Mouse (Mus musculus): ENCODE measurements at regions not wholly inside any gene's neighbourhood (a gene's known extent, or its start where the extent isn't known, plus 50 kb on each side); places are given as distances from the start of the nearest gene placed in this dataset.

DNA sequence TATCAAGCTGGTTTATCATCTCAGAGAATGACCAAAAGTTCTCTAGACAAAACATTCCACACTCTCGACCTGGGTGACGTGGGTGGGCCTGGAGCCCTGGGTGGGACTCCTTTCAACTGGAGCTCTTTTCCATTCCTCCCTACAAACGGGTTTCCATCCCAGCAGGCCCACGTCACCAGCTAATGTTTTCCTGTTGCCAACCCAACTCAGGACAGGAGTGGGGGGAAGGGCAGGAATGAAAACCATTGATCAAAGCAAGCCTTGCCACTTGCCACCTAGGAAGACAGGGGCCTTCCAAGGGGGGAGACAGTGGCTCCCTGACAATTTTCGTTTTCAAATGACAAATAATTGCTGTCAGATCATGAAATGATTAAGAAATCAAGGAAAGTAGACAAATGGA, 224.8 kb downstream of the Rplp1 start:
- Histone ChIP-seq H3K4me3 (ENCODE audit: low read depth, low read length) (no peak overlapping the region), H3K9me3 (ENCODE audit: control insufficient read depth, low read length) (no peaks in the 10 kb centered on the region), H3K4me2 (no peak overlapping the region), H3K4me1 (ENCODE audit: control insufficient read depth, insufficient read depth, low read length) (no peaks in the 10 kb centered on the region), H3K27ac (ENCODE audit: low read depth, low read length) (no peak overlapping the region), H3K27me3 (ENCODE audit: control insufficient read depth, insufficient read depth, low read length) (no peaks in the 10 kb centered on the region; the same call in 1 of the 2 replicates), H3K9ac (ENCODE audit: low read length) (no peak overlapping the region), H3K36me3 (ENCODE audit: control insufficient read depth, insufficient read depth, low read length) (no peaks in the 10 kb centered on the region)
- 42% methylated on average over 5 of the region's 5 CpGs for WGBS
- no peak for ATAC-seq (ENCODE audit: low FRiP score)
- DNase-seq (ENCODE audit: low spot score, missing footprints), result no peak

DNA sequence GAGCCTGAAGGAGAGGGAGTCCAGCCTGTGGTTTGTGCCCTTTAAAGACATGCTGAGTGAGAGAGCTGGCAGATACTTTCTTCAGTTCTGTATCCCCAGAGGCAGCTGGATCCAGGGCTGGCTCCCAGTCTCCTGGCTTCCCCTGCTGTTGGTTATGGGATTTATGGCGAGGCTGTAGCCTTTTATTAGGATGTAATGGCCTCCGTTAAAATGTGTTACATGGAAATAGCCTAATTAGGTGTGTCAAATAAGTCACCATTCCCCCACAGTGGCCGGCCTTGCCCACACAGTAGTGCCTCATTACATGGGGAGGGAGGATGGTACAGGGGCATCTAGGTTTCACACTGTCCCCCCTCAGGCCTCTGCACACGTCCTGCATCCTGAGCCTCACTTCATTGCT, 230.8 kb downstream of the Rplp1 start:
- Histone ChIP-seq H3K4me3 (ENCODE audit: low read depth, low read length) (no peak overlapping the region), H3K9me3 (ENCODE audit: control insufficient read depth, low read length) (no peaks in the 10 kb centered on the region), H3K27me3 (ENCODE audit: control insufficient read depth, insufficient read depth, low read length) (no peaks in the 10 kb centered on the region), H3K4me1 (ENCODE audit: control insufficient read depth, insufficient read depth, low read length) (0 out of 2 replicates have a peak, but pooled peaks cover 3% of the 10 kb centered on the region), H3K4me2 (no peak overlapping the region), H3K27ac (ENCODE audit: low read depth, low read length) (no peak overlapping the region), H3K36me3 (ENCODE audit: control insufficient read depth, insufficient read depth, low read length) (no peaks in the 10 kb centered on the region), H3K9ac (ENCODE audit: low read length) (no peak overlapping the region)
- DNase-seq (ENCODE audit: low spot score, missing footprints) (no peak), ATAC-seq (ENCODE audit: low FRiP score) (no peak)
- 87% methylated on average over 4 of the region's 4 CpGs for WGBS

DNA sequence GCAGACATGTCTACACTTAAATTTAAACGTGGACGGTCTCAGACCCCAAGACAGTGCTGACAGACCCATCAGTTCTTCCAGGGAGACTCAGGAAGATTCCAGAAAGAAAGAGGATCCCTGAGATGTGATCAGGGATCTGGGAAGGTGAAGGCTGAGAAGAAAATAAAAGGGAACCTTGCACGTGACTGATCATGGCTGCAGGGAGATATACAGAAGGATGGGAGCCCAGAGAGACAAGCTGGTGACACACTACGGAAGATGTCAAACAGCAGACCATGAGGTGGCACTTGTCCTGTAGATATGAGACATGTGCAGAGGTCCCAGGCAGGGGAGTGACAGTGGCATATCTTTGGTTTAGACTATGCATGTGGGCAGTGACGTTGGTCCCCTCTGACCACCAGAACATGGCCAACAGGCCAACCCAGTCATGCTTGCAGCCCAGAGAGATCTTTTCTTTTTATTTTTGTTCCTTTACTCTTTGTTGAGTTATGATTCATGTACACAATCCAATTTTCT, 231.5 kb downstream of the Rplp1 start:
- H3K4me1 ChIP-seq (ENCODE audit: control insufficient read depth, insufficient read depth, low read length), result 0 out of 2 replicates have a peak, but pooled peaks cover 3% of the 10 kb centered on the region
- no peak overlapping the region for H3K4me2 ChIP-seq
- no peaks in the 10 kb centered on the region for H3K27me3 ChIP-seq (ENCODE audit: control insufficient read depth, insufficient read depth, low read length)
- no peak overlapping the region for H3K27ac ChIP-seq (ENCODE audit: low read depth, low read length)
- H3K36me3 ChIP-seq (ENCODE audit: control insufficient read depth, insufficient read depth, low read length), result no peaks in the 10 kb centered on the region
- DNase-seq (ENCODE audit: low spot score, missing footprints) (no peak), ATAC-seq (ENCODE audit: low FRiP score) (no peak)
- H3K9me3 ChIP-seq (ENCODE audit: control insufficient read depth, low read length), result no peaks in the 10 kb centered on the region
- H3K4me3 ChIP-seq (ENCODE audit: low read depth, low read length), result no peak overlapping the region
- WGBS, result 90% methylated on average over 5 of the region's 5 CpGs
- H3K9ac ChIP-seq (ENCODE audit: low read length), result no peak overlapping the region

DNA sequence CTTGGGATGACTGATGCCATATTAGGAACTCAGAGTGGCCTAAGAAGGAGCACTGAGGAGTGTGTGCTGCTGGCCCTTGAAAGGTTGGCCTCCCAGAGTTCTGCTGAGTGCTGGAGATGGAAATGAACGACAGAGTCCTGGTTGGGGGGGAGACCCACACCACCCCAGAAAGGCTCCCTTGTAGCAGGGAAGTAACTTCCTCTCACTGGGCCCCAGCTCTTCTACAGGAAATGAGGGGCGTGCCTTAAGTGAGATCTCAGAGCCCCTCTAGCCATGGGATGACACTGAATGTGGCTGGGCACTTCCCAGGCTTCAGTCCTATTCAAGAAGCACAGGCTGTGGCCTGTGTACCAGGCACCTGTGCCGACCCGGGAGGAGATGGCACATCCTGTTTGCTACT, 232.0 kb downstream of the Rplp1 start:
- Histone ChIP-seq H3K4me1 (ENCODE audit: control insufficient read depth, insufficient read depth, low read length) (0 out of 2 replicates have a peak, but pooled peaks cover 3% of the 10 kb centered on the region), H3K27ac (ENCODE audit: low read depth, low read length) (no peak overlapping the region), H3K9me3 (ENCODE audit: control insufficient read depth, low read length) (no peaks in the 10 kb centered on the region), H3K36me3 (ENCODE audit: control insufficient read depth, insufficient read depth, low read length) (no peaks in the 10 kb centered on the region), H3K4me2 (no peak overlapping the region), H3K27me3 (ENCODE audit: control insufficient read depth, insufficient read depth, low read length) (no peaks in the 10 kb centered on the region), H3K9ac (ENCODE audit: low read length) (no peak overlapping the region), H3K4me3 (ENCODE audit: low read depth, low read length) (no peak overlapping the region)
- DNase-seq (ENCODE audit: low spot score, missing footprints) (no peak), ATAC-seq (ENCODE audit: low FRiP score) (no peak)
- WGBS, result 81% methylated on average over 4 of the region's 4 CpGs

DNA sequence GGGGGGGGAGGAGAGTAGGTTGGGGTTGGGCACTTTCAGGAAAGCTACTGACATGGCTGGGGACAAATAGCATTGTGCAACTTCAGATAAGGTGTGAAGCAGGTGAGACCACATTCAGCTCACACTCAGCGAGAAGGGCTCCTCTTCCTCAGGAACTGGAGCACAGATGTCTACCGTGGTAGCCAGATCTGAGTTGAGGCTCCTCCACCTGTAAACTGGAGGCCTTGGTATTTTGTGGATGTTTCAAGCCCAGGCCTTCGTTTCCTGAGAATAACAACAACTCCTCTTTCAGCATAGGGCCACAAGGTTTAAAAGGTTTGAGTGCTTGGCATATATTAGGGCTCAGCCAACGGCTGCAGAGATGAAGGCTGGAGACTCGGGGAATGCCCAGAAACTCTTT, 232.9 kb downstream of the Rplp1 start:
- Histone ChIP-seq H3K27me3 (ENCODE audit: control insufficient read depth, insufficient read depth, low read length) (no peaks in the 10 kb centered on the region), H3K4me2 (no peak overlapping the region), H3K27ac (ENCODE audit: low read depth, low read length) (no peak overlapping the region), H3K9ac (ENCODE audit: low read length) (no peak overlapping the region), H3K9me3 (ENCODE audit: control insufficient read depth, low read length) (no peaks in the 10 kb centered on the region), H3K4me3 (ENCODE audit: low read depth, low read length) (no peak overlapping the region), H3K4me1 (ENCODE audit: control insufficient read depth, insufficient read depth, low read length) (0 out of 2 replicates have a peak, but pooled peaks cover 3% of the 10 kb centered on the region), H3K36me3 (ENCODE audit: control insufficient read depth, insufficient read depth, low read length) (no peaks in the 10 kb centered on the region)
- no peak for ATAC-seq (ENCODE audit: low FRiP score)
- WGBS, result 72% methylated on average over 5 of the region's 5 CpGs
- no peak for DNase-seq (ENCODE audit: low spot score, missing footprints)

DNA sequence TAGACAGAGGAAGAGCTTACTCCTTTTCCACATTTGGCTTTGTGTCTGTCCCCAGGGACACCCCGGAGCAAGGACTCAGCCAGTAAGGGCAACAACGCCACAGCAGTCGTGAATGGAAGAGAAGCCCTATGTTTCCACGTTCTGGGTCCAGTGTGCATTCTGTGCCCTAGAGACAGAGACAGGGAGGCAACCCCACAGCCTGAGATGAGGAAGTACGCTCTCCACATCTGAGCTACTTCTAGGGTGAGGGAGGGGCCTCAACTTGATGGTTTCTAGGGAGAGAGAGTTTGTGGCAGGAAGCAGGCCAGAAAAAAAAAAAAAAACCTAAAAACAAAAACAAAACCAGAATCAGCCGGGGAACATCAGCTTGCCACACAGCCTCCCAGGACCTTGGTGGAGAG, 233.4 kb downstream of the Rplp1 start:
- no peak overlapping the region for H3K9ac ChIP-seq (ENCODE audit: low read length)

DNA sequence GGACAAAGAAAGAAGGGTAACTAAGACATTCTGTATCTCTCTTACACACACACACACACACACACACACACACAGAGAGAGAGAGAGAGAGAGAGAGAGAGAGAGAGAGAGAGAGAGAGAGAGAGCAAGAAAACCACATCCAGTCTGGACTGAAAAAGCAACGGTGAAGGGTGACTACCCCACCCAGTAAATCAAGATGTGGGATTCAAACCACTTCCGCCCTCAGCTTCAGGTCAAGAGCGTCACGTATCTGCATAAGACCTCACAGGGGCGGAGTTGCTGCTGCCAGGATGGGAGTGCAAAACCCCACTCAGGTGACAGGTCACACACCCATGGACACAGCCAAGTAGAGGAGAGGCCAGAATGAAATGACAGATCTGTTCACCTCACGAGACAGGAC, 234.7 kb downstream of the Rplp1 start:
- ATAC-seq (ENCODE audit: low FRiP score) (no peak), DNase-seq (ENCODE audit: low spot score, missing footprints) (no peak)
- H3K36me3 ChIP-seq (ENCODE audit: control insufficient read depth, insufficient read depth, low read length), result no peaks in the 10 kb centered on the region
- no peak overlapping the region for H3K9ac ChIP-seq (ENCODE audit: low read length)
- H3K9me3 ChIP-seq (ENCODE audit: control insufficient read depth, low read length), result no peaks in the 10 kb centered on the region
- no peak overlapping the region for H3K4me3 ChIP-seq (ENCODE audit: low read depth, low read length)
- H3K4me2 ChIP-seq, result no peak overlapping the region
- 0 out of 2 replicates have a peak, but pooled peaks cover 3% of the 10 kb centered on the region for H3K4me1 ChIP-seq (ENCODE audit: control insufficient read depth, insufficient read depth, low read length)
- H3K27me3 ChIP-seq (ENCODE audit: control insufficient read depth, insufficient read depth, low read length), result no peaks in the 10 kb centered on the region
- no peak overlapping the region for H3K27ac ChIP-seq (ENCODE audit: low read depth, low read length)
- WGBS, result 92% methylated on average over 6 of the region's 6 CpGs

More for the DNA sequence above, 233.4 kb downstream of the Rplp1 start:
- no peak overlapping the region for H3K27ac ChIP-seq (ENCODE audit: low read depth, low read length)
- WGBS, result 49% methylated on average over 6 of the region's 6 CpGs
- no peaks in the 10 kb centered on the region for H3K36me3 ChIP-seq (ENCODE audit: control insufficient read depth, insufficient read depth, low read length)
- ATAC-seq (ENCODE audit: low FRiP score) (no peak), DNase-seq (ENCODE audit: low spot score, missing footprints) (no peak)
- H3K4me3 ChIP-seq (ENCODE audit: low read depth, low read length), result no peak overlapping the region
- H3K4me2 ChIP-seq, result no peak overlapping the region
- no peaks in the 10 kb centered on the region for H3K9me3 ChIP-seq (ENCODE audit: control insufficient read depth, low read length)
- H3K4me1 ChIP-seq (ENCODE audit: control insufficient read depth, insufficient read depth, low read length), result 0 out of 2 replicates have a peak, but pooled peaks cover 3% of the 10 kb centered on the region
- no peaks in the 10 kb centered on the region for H3K27me3 ChIP-seq (ENCODE audit: control insufficient read depth, insufficient read depth, low read length)

DNA sequence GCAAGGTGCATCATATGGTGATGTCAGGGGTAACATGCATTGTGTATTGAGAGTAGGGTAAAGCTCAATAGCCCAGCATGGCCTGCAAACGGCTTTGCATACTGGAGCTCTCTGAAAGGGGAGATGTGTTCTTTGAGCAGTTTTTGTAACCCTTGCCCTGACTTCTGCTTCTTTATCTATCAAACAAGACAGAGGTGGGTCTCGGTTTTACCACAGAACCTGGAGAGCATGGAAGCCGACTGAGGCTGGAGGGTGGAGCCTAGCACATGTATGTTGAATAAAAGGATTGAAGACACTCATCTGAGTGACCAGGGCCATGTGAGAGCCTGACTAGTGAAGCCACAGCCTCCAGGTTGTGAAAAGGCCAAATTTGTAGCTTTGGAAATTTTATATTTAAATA, 236.7 kb downstream of the Rplp1 start:
- WGBS, result 73% methylated on average over 3 of the region's 3 CpGs
- Histone ChIP-seq H3K9me3 (ENCODE audit: control insufficient read depth, low read length) (no peaks in the 10 kb centered on the region), H3K4me3 (ENCODE audit: low read depth, low read length) (no peak overlapping the region), H3K27ac (ENCODE audit: low read depth, low read length) (no peak overlapping the region), H3K4me1 (ENCODE audit: control insufficient read depth, insufficient read depth, low read length) (0 out of 2 replicates have a peak, but pooled peaks cover 3% of the 10 kb centered on the region), H3K27me3 (ENCODE audit: control insufficient read depth, insufficient read depth, low read length) (no peaks in the 10 kb centered on the region), H3K9ac (ENCODE audit: low read length) (no peak overlapping the region), H3K4me2 (no peak overlapping the region), H3K36me3 (ENCODE audit: control insufficient read depth, insufficient read depth, low read length) (no peaks in the 10 kb centered on the region)
- ATAC-seq (ENCODE audit: low FRiP score), result no peak
- no peak for DNase-seq (ENCODE audit: low spot score, missing footprints)

DNA sequence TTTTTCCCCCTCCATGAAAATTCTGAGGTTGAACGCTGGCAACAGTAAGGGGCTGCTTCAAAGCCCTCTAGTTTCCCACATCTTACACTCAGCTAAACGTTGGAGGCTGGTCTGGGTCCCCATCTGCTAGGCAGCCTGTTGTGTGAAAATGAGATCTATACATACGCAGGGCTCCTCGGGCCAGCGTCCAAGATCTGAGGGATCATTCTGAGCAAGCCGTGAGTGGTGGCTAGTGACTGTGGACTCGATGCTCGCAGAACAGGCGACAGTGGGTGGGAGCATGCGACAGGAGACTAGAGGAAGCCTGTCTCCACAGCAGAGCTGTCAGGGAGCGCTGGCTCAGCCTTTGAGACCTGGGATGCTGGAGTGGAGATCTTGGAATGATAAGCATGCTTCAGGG, 237.3 kb downstream of the Rplp1 start:
- H3K9ac ChIP-seq (ENCODE audit: low read length), result no peak overlapping the region
- 83% methylated on average over 11 of the region's 11 CpGs for WGBS
- no peak for ATAC-seq (ENCODE audit: low FRiP score)

More for the DNA sequence above, 237.3 kb downstream of the Rplp1 start:
- no peak overlapping the region for H3K4me2 ChIP-seq
- no peaks in the 10 kb centered on the region for H3K9me3 ChIP-seq (ENCODE audit: control insufficient read depth, low read length)
- DNase-seq (ENCODE audit: low spot score, missing footprints), result no peak
- H3K27me3 ChIP-seq (ENCODE audit: control insufficient read depth, insufficient read depth, low read length), result no peaks in the 10 kb centered on the region
- no peak overlapping the region for H3K4me3 ChIP-seq (ENCODE audit: low read depth, low read length)
- H3K27ac ChIP-seq (ENCODE audit: low read depth, low read length), result no peak overlapping the region
- 0 out of 2 replicates have a peak, but pooled peaks cover 3% of the 10 kb centered on the region for H3K4me1 ChIP-seq (ENCODE audit: control insufficient read depth, insufficient read depth, low read length)
- H3K36me3 ChIP-seq (ENCODE audit: control insufficient read depth, insufficient read depth, low read length), result no peaks in the 10 kb centered on the region
